Mouse (Mus musculus) heart, adult 2 months (tissue): ENCODE results near the gene Nexn.

Experiments
- CTCF ChIP-seq: fragments of 200-600 bp; IDR thresholded peaks from 2 replicates; pipeline ENCODE4 v1.8.1; 2022; ENCODE audit warnings: antibody characterized with exemption, mild to moderate bottlenecking, moderate library complexity
- EP300 ChIP-seq: fragments of 200-500 bp; IDR thresholded peaks from 2 replicates; pipeline ENCODE4 v1.6.1; 2011; ENCODE audit warnings: low read depth, low read length, control low read depth; ENCODE audit not compliant: insufficient read depth
- POLR2A ChIP-seq: fragments of 200-500 bp; IDR thresholded peaks from 2 replicates; pipeline ENCODE4 v1.6.1; 2011; ENCODE audit warnings: mild to moderate bottlenecking, low read depth, low read length, control low read depth; ENCODE audit not compliant: insufficient read depth

DNA sequence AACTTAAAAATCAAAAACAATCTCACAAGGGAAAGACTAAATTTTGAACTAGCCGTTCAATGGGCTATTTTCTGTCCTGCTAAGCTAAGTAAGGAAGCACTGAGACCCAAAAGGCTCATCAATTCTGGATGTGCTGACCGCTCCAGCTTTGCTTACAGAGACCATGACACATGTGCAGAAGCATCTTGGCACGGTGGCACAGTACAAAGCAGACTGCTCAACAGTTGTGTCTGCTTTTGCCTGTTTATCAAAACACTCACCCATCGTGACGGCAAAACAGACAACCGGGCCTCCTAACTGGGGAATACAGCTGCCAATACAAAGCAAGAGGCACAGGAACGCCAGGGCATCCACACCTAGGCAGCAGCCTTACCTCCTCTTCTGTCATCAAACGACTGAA lies 38.9 kb upstream of the Nexn start:
- TF ChIP-seq POLR2A (no peak), CTCF (no peak), EP300 (0 out of 2 replicates have a peak, but pooled peaks have one; percentile 29)
